Mouse (Mus musculus) forebrain, embryonic 15.5 days (tissue): ENCODE measurements around the gene Dkk3. TPM values are rescaled to one million over a fixed set of nuclear protein-coding genes. Genes with fewer than 3 reads are reported as not detected.

Experiments used
- ATAC-seq: fragments of 200-750 bp; cut with Nextera tagmentation; replicated peaks from 2 replicates; pipeline ENCODE4 v1.8.0; 2017; ENCODE audit warnings: mild to moderate bottlenecking, moderate TSS enrichment, moderate library complexity
- H3K27ac ChIP-seq: fragments of 300-500 bp; sonication (generic); replicated peaks from 2 replicates; pipeline ENCODE4 v1.5.1; 2015; ENCODE audit warnings: mild to moderate bottlenecking, inconsistent platforms
- H3K27me3 ChIP-seq: fragments of 300-500 bp; sonication (generic); 2 replicates; pipeline ENCODE4 v1.6.1; 2015; ENCODE audit warnings: inconsistent platforms
- H3K36me3 ChIP-seq: fragments of 300-500 bp; sonication (generic); 2 replicates; pipeline ENCODE4 v1.6.1; 2015; ENCODE audit warnings: mild to moderate bottlenecking, inconsistent platforms
- H3K4me1 ChIP-seq: fragments of 300-500 bp; sonication (generic); 2 replicates; pipeline ENCODE4 v1.6.1; 2015; ENCODE audit warnings: inconsistent platforms
- H3K4me2 ChIP-seq: fragments of 300-500 bp; sonication (generic); replicated peaks from 2 replicates; pipeline ENCODE4 v1.6.1; 2015; ENCODE audit warnings: mild to moderate bottlenecking, inconsistent platforms
- H3K4me3 ChIP-seq: fragments of 300-500 bp; sonication (generic); 2 replicates; pipeline ENCODE4 v1.5.1; 2015; ENCODE audit warnings: mild to moderate bottlenecking, inconsistent platforms
- H3K9ac ChIP-seq: fragments of 300-500 bp; sonication (generic); replicated peaks from 2 replicates; pipeline ENCODE4 v1.6.1; 2015; ENCODE audit warnings: mild to moderate bottlenecking, inconsistent platforms
- H3K9me3 ChIP-seq: fragments of 300-500 bp; sonication (generic); 2 replicates; pipeline ENCODE4 v1.6.1; 2016; ENCODE audit warnings: inconsistent platforms
- WGBS: fragments of 180-500 bp; shearing (Covaris S2); methylation state at CpG from one replicate; pipeline ENCODE4 v1.1.7; 2015; ENCODE audit warnings: mixed read lengths; 5-methylcytosine and 5-hydroxymethylcytosine counted together
- polyA plus RNA-seq: library from polyadenylated mRNA; unstranded; fragments of >200 nt; fragmentation: Nextera tagmentation; extraction: Ambion mirVana; gene quantifications from 2 replicates; pipeline ENCODE4 v1.2.1, GENCODE M21; 2015

The Dkk3 gene
- polyA plus RNA-seq, 1 experiment from 2014 or later: 25.9 TPM

GRCm38 (mm10) chr7:112125625-112126260 lies 33.1 kb downstream of the Dkk3 start:
- no peak overlapping the region for H3K4me3 ChIP-seq
- 84% methylated on average over 7 of the region's 7 CpGs for WGBS
- H3K27ac ChIP-seq: no peak overlapping the region
- no peak overlapping the region for H3K4me2 ChIP-seq
- H3K9ac ChIP-seq: no peak overlapping the region
- no peak for ATAC-seq
- peaks cover 8% of the 10 kb centered on the region; the same call in 1 of the 2 replicates for H3K4me1 ChIP-seq
- H3K27me3 ChIP-seq: no peaks in the 10 kb centered on the region
- H3K9me3 ChIP-seq: no peaks in the 10 kb centered on the region
- H3K36me3 ChIP-seq: no peaks in the 10 kb centered on the region

DNA sequence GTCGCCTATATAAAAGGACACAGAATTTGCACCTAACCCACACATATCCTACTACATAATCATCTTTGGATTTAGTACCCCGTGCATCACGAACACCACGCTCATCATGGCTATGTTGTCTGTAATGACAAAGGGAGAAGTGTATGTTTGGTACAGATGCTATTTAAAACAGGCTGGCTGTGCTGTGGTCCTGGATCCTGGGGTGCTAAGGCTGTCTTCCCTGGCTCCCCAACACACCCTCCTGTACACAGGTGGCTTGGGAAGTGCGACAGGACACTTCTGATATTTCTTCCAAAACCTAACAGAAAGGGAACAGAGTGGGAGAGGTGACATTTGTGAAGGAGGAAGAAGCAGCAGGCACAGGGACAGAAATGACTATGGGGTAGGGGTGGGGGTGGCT lies 35.2 kb downstream of the Dkk3 start:
- Histone ChIP-seq H3K36me3 (no peaks in the 10 kb centered on the region), H3K27ac (no peak overlapping the region)
- WGBS: 91% methylated on average over 5 of the region's 5 CpGs

GRCm38 (mm10) chr7:112121866-112122500 lies 36.9 kb downstream of the Dkk3 start:
- Histone ChIP-seq H3K4me1 (peaks cover 5% of the 10 kb centered on the region; the same call in 1 of the 2 replicates), H3K36me3 (no peaks in the 10 kb centered on the region), H3K4me2 (no peak overlapping the region), H3K9ac (no peak overlapping the region), H3K9me3 (no peaks in the 10 kb centered on the region), H3K27me3 (no peaks in the 10 kb centered on the region), H3K4me3 (no peak overlapping the region), H3K27ac (no peak overlapping the region)
- 82% methylated on average over 11 of the region's 11 CpGs for WGBS
- 0 out of 2 replicates have a peak, but pooled peaks have one; percentile 33 for ATAC-seq

More for the DNA sequence above, 35.2 kb downstream of the Dkk3 start:
- no peak for ATAC-seq
- H3K9me3 ChIP-seq: no peaks in the 10 kb centered on the region
- no peak overlapping the region for H3K9ac ChIP-seq
- peaks cover 8% of the 10 kb centered on the region; the same call in 1 of the 2 replicates for H3K4me1 ChIP-seq
- no peaks in the 10 kb centered on the region for H3K27me3 ChIP-seq
- H3K4me3 ChIP-seq: no peak overlapping the region
- no peak overlapping the region for H3K4me2 ChIP-seq

- WGBS: 68% methylated on average over 11 of the region's 11 CpGs
- Histone ChIP-seq H3K27ac (peak overlapping the region; percentile 29; the same call in 1 of the 2 replicates), H3K4me2 (no peak overlapping the region), H3K4me3 (no peak overlapping the region), H3K9ac (no peak overlapping the region), H3K36me3 (no peaks in the 10 kb centered on the region), H3K9me3 (no peaks in the 10 kb centered on the region), H3K27me3 (no peaks in the 10 kb centered on the region), H3K4me1 (peaks cover 5% of the 10 kb centered on the region; the same call in 1 of the 2 replicates)
- no peak for ATAC-seq
These were observed 37.7 kb downstream of the Dkk3 start for GRCm38 (mm10) chr7:112120861-112121810.

- peaks cover 5% of the 10 kb centered on the region; the same call in 1 of the 2 replicates for H3K4me1 ChIP-seq
- WGBS: 86% methylated on average over 7 of the region's 7 CpGs
- no peak for ATAC-seq
- H3K27ac ChIP-seq: no peak overlapping the region
- H3K9ac ChIP-seq: no peak overlapping the region
- H3K27me3 ChIP-seq: no peaks in the 10 kb centered on the region
- no peak overlapping the region for H3K4me3 ChIP-seq
- H3K9me3 ChIP-seq: no peaks in the 10 kb centered on the region
- no peaks in the 10 kb centered on the region for H3K36me3 ChIP-seq
- no peak overlapping the region for H3K4me2 ChIP-seq
These were observed 39.6 kb downstream of the Dkk3 start for GRCm38 (mm10) chr7:112119248-112119647.

GRCm38 (mm10) chr7:112118086-112118485 lies 40.8 kb downstream of the Dkk3 start:
- Histone ChIP-seq H3K27ac (no peak overlapping the region), H3K4me3 (no peak overlapping the region), H3K27me3 (no peaks in the 10 kb centered on the region), H3K9me3 (no peaks in the 10 kb centered on the region), H3K9ac (no peak overlapping the region), H3K4me2 (no peak overlapping the region), H3K4me1 (peaks cover 5% of the 10 kb centered on the region; the same call in 1 of the 2 replicates), H3K36me3 (no peaks in the 10 kb centered on the region)
- no peak for ATAC-seq
- WGBS: 91% methylated on average over 7 of the region's 7 CpGs

DNA sequence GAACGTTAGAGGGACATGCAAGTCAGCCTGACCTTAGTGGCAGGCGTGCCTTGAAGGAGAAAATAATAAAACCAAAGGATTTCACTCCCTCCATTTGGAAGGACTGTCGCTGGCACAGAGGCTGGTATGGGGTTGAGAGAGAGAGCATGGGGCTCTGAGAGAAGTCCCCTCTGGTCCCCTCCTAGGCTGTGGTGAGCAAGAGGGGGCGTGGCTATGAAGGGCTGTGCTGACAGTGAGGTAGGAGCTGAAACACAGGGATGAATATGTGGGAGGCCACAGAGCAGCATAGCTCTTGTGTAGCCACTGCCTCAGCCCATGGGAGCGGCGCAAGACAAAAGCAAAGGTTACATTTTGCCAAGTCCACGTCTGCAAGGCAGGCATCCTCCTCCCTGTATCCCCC lies 41.4 kb downstream of the Dkk3 start:
- no peaks in the 10 kb centered on the region for H3K9me3 ChIP-seq
- 87% methylated on average over 7 of the region's 7 CpGs for WGBS
- peaks cover under 1% of the 10 kb centered on the region; the same call in 1 of the 2 replicates for H3K36me3 ChIP-seq
- no peak overlapping the region for H3K27ac ChIP-seq
- no peak overlapping the region for H3K9ac ChIP-seq
- H3K4me3 ChIP-seq: no peak overlapping the region
- no peak overlapping the region for H3K4me2 ChIP-seq
- no peak for ATAC-seq
- peaks cover 5% of the 10 kb centered on the region; the same call in 1 of the 2 replicates for H3K4me1 ChIP-seq
- no peaks in the 10 kb centered on the region for H3K27me3 ChIP-seq

GRCm38 (mm10) chr7:112110638-112111372 lies 48.1 kb downstream of the Dkk3 start:
- WGBS: 77% methylated on average over 19 of the region's 19 CpGs

GRCm38 (mm10) chr7:112108757-112109156 lies 50.1 kb downstream of the Dkk3 start:
- Histone ChIP-seq H3K9me3 (no peaks in the 10 kb centered on the region), H3K9ac (no peak overlapping the region), H3K36me3 (peaks cover 76% of the 10 kb centered on the region), H3K27ac (no peak overlapping the region), H3K4me2 (no peak overlapping the region), H3K4me3 (no peak overlapping the region), H3K27me3 (no peaks in the 10 kb centered on the region), H3K4me1 (no peaks in the 10 kb centered on the region)
- ATAC-seq: no peak

More at GRCm38 (mm10) chr7:112110638-112111372, 48.1 kb downstream of the Dkk3 start:
- no peaks in the 10 kb centered on the region for H3K27me3 ChIP-seq
- H3K4me3 ChIP-seq: no peak overlapping the region
- no peaks in the 10 kb centered on the region for H3K4me1 ChIP-seq
- ATAC-seq: no peak
- H3K4me2 ChIP-seq: no peak overlapping the region
- H3K9ac ChIP-seq: no peak overlapping the region
- no peak overlapping the region for H3K27ac ChIP-seq
- peaks cover 59% of the 10 kb centered on the region for H3K36me3 ChIP-seq
- no peaks in the 10 kb centered on the region for H3K9me3 ChIP-seq

- H3K4me3 ChIP-seq: no peak overlapping the region
- 89% methylated on average over 5 of the region's 5 CpGs for WGBS
- peaks cover 63% of the 10 kb centered on the region for H3K36me3 ChIP-seq
These were observed 55.0 kb downstream of the Dkk3 start for GRCm38 (mm10) chr7:112103816-112104215.

GRCm38 (mm10) chr7:112102933-112103332 lies 55.9 kb downstream of the Dkk3 start:
- Histone ChIP-seq H3K27ac (no peak overlapping the region), H3K9me3 (no peaks in the 10 kb centered on the region), H3K4me3 (no peak overlapping the region), H3K4me1 (peaks cover 4% of the 10 kb centered on the region; the same call in 1 of the 2 replicates), H3K27me3 (no peaks in the 10 kb centered on the region), H3K4me2 (no peak overlapping the region), H3K9ac (no peak overlapping the region), H3K36me3 (peaks cover 63% of the 10 kb centered on the region)
- no peak for ATAC-seq
- WGBS: 83% methylated on average over 5 of the region's 5 CpGs

More at GRCm38 (mm10) chr7:112103816-112104215, 55.0 kb downstream of the Dkk3 start:
- H3K4me2 ChIP-seq: no peak overlapping the region
- H3K9ac ChIP-seq: no peak overlapping the region
- H3K27me3 ChIP-seq: no peaks in the 10 kb centered on the region
- H3K9me3 ChIP-seq: no peaks in the 10 kb centered on the region
- ATAC-seq: no peak
- H3K27ac ChIP-seq: no peak overlapping the region
- peaks cover 4% of the 10 kb centered on the region; the same call in 1 of the 2 replicates for H3K4me1 ChIP-seq
